Mouse (Mus musculus): ENCODE measurements around the gene Wwox. TPM values are rescaled to one million over a fixed set of nuclear protein-coding genes. Genes with fewer than 3 reads are reported as not detected.

Wwox gene
- polyA plus RNA-seq, 1 experiment from 2014 or later: 10.6 TPM

DNA sequence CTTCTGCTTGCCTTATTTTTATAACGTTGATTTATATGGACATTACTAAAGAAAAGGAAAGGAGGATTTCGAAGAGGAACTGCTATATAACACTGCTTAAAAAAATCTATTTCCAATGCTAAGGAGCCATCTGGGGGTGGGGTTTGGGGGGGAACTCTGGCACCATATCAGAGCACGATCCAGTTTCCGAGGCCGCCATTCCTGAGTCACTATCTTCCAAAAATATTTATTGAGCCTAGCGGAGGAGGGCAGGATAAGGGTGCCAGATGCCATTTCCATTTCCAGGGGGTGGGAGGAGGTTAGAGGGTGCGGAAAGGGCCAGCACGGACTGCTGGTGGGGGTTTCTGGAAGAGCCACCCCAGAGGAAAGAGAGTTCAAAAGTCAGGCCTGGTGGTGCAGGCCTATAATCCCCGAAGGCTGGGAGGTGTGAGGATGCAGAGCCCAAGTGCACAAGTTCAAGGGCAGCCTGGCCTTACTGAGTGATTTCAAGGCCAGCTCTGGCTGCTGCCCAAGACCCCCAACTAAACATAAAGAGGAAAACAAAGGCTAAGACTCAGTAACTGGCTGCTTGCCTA lies 658.6 kb downstream of the Wwox start:
- Histone ChIP-seq H3K4me3 (no peak overlapping the region), H3K4me1 (no peaks in the 10 kb centered on the region), H3K9me3 (replicated peaks) (no peaks in the 10 kb centered on the region), H3K36me3 (no peaks in the 10 kb centered on the region), H3K27ac (replicated peaks) (no peak overlapping the region), H3K27me3 (ENCODE audit: low read depth, poor library complexity, severe bottlenecking) (0 out of 2 replicates have a peak, but pooled peaks cover 7% of the 10 kb centered on the region)
- DNase-seq (ENCODE audit: low spot score): no peak
- 88% methylated on average over 9 of the region's 9 CpGs for WGBS

DNA sequence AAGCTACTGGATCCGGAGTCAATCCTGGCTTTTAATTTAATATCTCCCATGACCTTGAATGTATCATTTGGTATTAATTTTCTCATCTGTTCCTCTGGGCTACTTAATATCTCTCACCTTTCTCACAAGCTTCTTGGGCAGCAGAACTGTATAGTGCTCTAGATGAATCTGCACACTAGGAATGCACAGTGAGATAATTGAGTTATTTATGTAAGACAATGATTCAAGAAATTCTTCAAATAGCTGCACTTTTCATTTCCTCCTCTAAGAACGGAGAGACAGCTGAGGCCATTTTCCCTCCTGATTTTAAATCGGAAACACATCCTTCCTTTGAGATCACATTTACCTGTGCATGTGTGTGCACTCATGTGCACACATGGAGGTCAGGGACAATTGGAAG lies 669.9 kb downstream of the Wwox start:
- no peak overlapping the region for H3K27ac ChIP-seq (replicated peaks)

DNA sequence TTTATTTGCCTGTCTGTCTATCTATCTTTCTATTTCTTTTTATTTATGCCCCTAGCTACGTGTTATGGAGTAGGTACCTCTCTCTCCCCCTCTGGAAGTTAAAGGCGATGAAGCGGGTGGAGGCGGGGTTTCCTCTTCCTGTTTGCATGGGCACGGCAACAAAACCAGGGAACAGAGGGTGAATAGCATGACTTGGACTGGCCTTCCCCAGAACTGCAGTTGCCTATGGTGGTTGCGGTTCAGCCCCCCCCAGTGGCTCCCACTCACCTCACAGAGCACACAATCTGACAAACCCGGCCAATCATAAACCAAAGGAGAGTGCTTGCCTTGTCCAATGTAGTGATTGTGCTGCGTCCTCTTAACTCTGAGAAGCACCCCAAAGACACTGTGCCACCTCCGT lies 671.0 kb downstream of the Wwox start:
- Histone ChIP-seq H3K4me3 (no peak overlapping the region), H3K36me3 (no peaks in the 10 kb centered on the region), H3K27me3 (ENCODE audit: low read depth, poor library complexity, severe bottlenecking) (0 out of 2 replicates have a peak, but pooled peaks cover 5% of the 10 kb centered on the region), H3K4me1 (peaks cover 34% of the 10 kb centered on the region), H3K9me3 (replicated peaks) (no peaks in the 10 kb centered on the region), H3K27ac (replicated peaks) (no peak overlapping the region)
- no peak for DNase-seq (ENCODE audit: low spot score)
- 87% methylated on average over 9 of the region's 9 CpGs for WGBS

More for the DNA sequence above, 669.9 kb downstream of the Wwox start:
- Histone ChIP-seq H3K4me1 (peaks cover 32% of the 10 kb centered on the region), H3K4me3 (no peak overlapping the region), H3K9me3 (replicated peaks) (no peaks in the 10 kb centered on the region), H3K36me3 (no peaks in the 10 kb centered on the region), H3K27me3 (ENCODE audit: low read depth, poor library complexity, severe bottlenecking) (0 out of 2 replicates have a peak, but pooled peaks cover 5% of the 10 kb centered on the region)
- DNase-seq (ENCODE audit: low spot score): no peak
- 88% methylated on average over 3 of the region's 3 CpGs for WGBS

DNA sequence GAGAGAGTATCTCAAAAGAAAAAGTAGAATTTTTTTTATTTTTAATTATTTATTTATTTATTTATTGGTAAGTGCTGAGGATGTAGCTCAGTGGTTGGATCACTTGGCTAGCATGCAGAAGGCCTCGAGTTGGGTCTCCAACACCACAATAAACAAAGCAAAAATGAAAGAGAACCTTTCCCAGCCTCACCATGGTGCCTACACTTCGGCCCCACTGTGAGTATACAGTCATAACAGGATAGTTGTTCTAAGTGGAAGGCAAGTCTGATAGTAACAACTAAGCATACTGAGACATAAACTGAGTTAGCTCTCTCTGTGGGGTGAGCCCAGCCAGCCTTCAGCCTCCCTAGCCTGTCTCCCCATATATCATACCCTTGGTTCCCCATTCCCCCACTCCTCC lies 672.6 kb downstream of the Wwox start:
- no peaks in the 10 kb centered on the region for H3K36me3 ChIP-seq
- H3K4me1 ChIP-seq: peaks cover 19% of the 10 kb centered on the region
- H3K9me3 ChIP-seq (replicated peaks): no peaks in the 10 kb centered on the region
- H3K27ac ChIP-seq (replicated peaks): no peak overlapping the region
- 92% methylated on average over 2 of the region's 2 CpGs for WGBS
- no peaks in the 10 kb centered on the region for H3K27me3 ChIP-seq (ENCODE audit: low read depth, poor library complexity, severe bottlenecking)
- no peak for DNase-seq (ENCODE audit: low spot score)
- no peak overlapping the region for H3K4me3 ChIP-seq

DNA sequence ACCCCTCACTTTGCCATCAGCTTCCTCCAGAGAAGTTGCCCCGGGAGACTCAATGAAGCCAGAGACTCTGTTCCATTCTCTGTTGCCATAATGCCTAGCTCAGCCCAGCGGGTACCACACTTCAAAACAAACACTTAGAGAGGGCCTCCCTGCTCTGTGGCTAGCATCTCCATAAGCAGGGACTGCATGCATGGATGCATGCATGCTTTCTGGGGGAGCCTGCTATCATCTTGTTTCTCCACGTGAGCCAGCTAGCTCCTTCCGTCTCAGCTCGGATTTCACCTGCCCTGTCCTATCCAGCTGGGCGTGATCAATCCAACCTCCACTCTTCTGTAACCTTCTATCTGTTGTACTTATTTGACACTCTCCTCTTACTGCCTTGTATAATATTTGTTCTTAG lies 675.0 kb downstream of the Wwox start:
- no peaks in the 10 kb centered on the region for H3K9me3 ChIP-seq (replicated peaks)
- no peak overlapping the region for H3K4me3 ChIP-seq
- no peaks in the 10 kb centered on the region for H3K36me3 ChIP-seq
- DNase-seq (ENCODE audit: low spot score): no peak
- H3K27ac ChIP-seq (replicated peaks): no peak overlapping the region
- no peaks in the 10 kb centered on the region for H3K27me3 ChIP-seq (ENCODE audit: low read depth, poor library complexity, severe bottlenecking)
- WGBS: 42% methylated on average over 6 of the region's 6 CpGs
- H3K4me1 ChIP-seq: peaks cover 6% of the 10 kb centered on the region

DNA sequence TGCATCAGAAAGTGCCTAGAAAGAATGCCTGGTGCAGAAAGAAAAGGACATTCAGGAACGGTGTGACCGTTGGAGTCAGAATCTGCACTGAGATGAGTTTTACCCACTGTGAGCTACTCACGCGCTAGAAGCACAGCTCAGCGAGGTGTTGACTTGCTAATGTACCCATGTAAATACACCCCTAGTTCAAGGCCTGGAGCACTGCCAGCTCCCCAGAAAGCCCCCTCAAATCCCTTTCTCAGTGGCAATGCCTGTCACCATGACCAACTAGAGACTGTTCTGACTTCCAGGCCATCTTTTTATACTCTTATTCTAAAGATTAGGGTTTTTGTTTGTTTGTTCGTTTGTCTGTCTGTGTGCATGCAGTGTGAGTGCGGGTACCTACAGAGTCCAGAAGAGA lies 686.6 kb downstream of the Wwox start:
- H3K9me3 ChIP-seq (replicated peaks): no peaks in the 10 kb centered on the region
- no peak overlapping the region for H3K27ac ChIP-seq (replicated peaks)
- DNase-seq (ENCODE audit: low spot score): no peak
- 63% methylated on average over 7 of the region's 7 CpGs for WGBS
- peaks cover 6% of the 10 kb centered on the region; the same call in 1 of the 2 replicates for H3K4me1 ChIP-seq
- no peak overlapping the region for H3K4me3 ChIP-seq
- peaks cover 5% of the 10 kb centered on the region; the same call in 1 of the 2 replicates for H3K27me3 ChIP-seq (ENCODE audit: low read depth, poor library complexity, severe bottlenecking)
- H3K36me3 ChIP-seq: no peaks in the 10 kb centered on the region

DNA sequence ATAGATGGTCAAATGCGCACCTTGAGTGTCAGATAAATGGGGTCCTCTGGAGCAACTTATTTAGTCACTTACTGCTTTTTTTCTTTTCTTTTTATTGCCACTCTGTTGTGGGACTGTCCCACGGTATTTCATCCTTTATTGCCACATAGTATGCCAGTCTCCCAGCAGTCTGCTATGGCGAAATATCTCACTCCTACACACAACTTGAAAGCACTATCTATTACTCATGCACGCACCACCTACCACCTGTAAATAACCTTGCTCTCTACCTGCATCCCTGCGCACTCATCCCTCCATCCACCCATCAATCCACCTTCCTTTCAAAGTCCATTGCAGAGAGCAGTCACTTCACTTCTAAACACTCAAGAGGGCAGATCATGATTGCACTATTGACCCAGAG lies 687.2 kb downstream of the Wwox start:
- Histone ChIP-seq H3K27ac (replicated peaks) (no peak overlapping the region), H3K36me3 (no peaks in the 10 kb centered on the region), H3K4me3 (no peak overlapping the region), H3K4me1 (peaks cover 6% of the 10 kb centered on the region; the same call in 1 of the 2 replicates), H3K27me3 (ENCODE audit: low read depth, poor library complexity, severe bottlenecking) (peaks cover 9% of the 10 kb centered on the region; the same call in 1 of the 2 replicates), H3K9me3 (replicated peaks) (no peaks in the 10 kb centered on the region)
- WGBS: 92% methylated on average over 5 of the region's 5 CpGs
- DNase-seq (ENCODE audit: low spot score): no peak

DNA sequence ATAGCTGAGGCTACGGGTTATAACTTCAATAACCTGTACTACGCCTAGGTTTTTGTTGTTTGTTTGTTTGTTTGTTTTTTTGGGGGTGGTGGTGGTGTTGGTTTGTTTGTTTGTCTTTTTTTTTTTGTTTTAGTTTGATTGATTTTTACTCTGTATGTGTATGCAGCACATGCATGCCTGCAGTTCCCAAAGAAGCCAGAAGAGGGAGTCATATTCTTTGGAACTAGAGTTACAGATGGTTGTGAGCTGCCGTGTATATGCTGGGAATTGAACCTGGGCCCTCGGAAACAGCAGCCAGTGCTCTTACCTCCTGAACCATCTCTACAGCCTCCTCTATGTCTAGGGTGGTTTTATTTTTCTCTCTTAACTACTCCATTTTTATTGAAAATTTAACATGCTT lies 689.9 kb downstream of the Wwox start:
- H3K9me3 ChIP-seq (replicated peaks): no peaks in the 10 kb centered on the region
- H3K4me1 ChIP-seq: peaks cover 5% of the 10 kb centered on the region
- peaks cover 20% of the 10 kb centered on the region for H3K27me3 ChIP-seq (ENCODE audit: low read depth, poor library complexity, severe bottlenecking)
- no peaks in the 10 kb centered on the region for H3K36me3 ChIP-seq
- DNase-seq (ENCODE audit: low spot score): no peak
- no peak overlapping the region for H3K27ac ChIP-seq (replicated peaks)
- H3K4me3 ChIP-seq: no peak overlapping the region
- WGBS: 92% methylated on average over 4 of the region's 4 CpGs

DNA sequence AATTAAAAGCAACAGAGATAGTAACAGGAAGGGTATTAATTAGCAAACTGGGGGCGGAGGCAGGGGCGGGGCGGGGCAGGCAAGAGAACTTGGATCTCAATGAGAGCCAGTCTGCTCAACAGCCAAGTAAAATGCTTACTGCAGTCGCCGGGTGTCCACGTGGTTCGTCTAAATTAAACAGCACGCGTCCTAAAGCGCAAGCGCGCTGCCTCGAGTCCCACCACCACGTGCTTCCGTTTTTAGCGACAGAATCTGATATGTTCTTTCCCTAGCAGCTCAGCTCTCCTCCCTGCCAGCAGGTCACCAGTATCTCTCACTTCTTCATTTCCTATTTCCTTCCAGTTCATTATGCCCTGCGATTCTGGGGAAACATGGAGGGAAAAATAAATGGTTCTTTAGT lies 693.7 kb downstream of the Wwox start:
- H3K9me3 ChIP-seq (replicated peaks): no peaks in the 10 kb centered on the region
- H3K4me1 ChIP-seq: peaks cover 5% of the 10 kb centered on the region
- H3K27me3 ChIP-seq (ENCODE audit: low read depth, poor library complexity, severe bottlenecking): peaks cover 47% of the 10 kb centered on the region
- no peak for DNase-seq (ENCODE audit: low spot score)
- H3K27ac ChIP-seq (replicated peaks): no peak overlapping the region
- H3K4me3 ChIP-seq: no peak overlapping the region
- no peaks in the 10 kb centered on the region for H3K36me3 ChIP-seq
- 85% methylated on average over 17 of the region's 17 CpGs for WGBS

DNA sequence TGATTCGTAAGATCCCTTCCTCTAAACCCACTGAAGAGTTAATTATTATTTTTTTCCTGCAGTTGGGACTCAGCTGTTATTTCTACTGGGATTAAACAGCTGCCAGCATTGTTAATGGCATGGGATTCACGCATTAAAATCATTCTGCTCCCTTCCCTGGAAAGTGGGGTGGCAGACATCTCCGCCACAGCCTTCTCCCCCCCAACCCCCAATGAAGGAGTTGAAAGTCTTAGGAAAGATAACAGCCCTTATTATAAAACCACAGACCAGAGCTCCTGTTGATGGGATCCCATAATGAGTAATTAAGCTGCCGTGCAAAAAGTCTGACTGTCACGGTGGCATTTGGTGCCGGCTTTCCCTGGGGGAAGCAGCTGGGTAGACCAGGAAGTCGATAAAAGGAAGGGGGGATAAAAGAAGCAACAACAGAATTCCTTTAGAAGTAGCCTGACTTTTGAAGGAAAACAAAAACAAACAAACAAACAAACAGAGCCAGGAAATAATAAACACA lies 694.3 kb downstream of the Wwox start:
- no peaks in the 10 kb centered on the region for H3K9me3 ChIP-seq (replicated peaks)
- peaks cover 5% of the 10 kb centered on the region for H3K4me1 ChIP-seq
- H3K36me3 ChIP-seq: no peaks in the 10 kb centered on the region
- H3K27me3 ChIP-seq (ENCODE audit: low read depth, poor library complexity, severe bottlenecking): peaks cover 53% of the 10 kb centered on the region
- H3K27ac ChIP-seq (replicated peaks): no peak overlapping the region
- 70% methylated on average over 7 of the region's 7 CpGs for WGBS
- DNase-seq (ENCODE audit: low spot score): no peak
- no peak overlapping the region for H3K4me3 ChIP-seq

DNA sequence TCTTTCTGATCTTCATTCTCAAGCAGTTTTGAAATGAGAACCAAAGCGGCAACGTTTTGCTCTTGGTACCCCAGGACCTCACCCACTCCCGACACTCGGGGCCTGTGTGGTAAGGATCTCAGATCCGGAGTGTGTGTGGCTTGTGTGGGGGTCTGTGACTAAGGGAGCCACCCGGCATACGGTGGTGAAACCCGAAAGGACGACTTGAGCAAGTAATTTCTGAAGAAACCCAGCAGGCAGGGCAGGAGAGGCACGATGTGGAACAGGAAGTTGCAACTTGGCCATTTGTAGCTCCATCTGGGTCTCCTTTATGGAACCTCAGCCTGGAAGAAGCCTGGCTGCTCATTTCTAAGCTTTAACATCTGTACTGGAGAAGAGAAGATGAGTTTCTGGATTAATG lies 697.4 kb downstream of the Wwox start:
- peaks cover 16% of the 10 kb centered on the region for H3K4me1 ChIP-seq
- peaks cover 72% of the 10 kb centered on the region for H3K27me3 ChIP-seq (ENCODE audit: low read depth, poor library complexity, severe bottlenecking)
- WGBS: 86% methylated on average over 10 of the region's 10 CpGs
- no peak overlapping the region for H3K27ac ChIP-seq (replicated peaks)
- no peaks in the 10 kb centered on the region for H3K9me3 ChIP-seq (replicated peaks)
- H3K36me3 ChIP-seq: no peaks in the 10 kb centered on the region
- DNase-seq (ENCODE audit: low spot score): no peak
- no peak overlapping the region for H3K4me3 ChIP-seq

DNA sequence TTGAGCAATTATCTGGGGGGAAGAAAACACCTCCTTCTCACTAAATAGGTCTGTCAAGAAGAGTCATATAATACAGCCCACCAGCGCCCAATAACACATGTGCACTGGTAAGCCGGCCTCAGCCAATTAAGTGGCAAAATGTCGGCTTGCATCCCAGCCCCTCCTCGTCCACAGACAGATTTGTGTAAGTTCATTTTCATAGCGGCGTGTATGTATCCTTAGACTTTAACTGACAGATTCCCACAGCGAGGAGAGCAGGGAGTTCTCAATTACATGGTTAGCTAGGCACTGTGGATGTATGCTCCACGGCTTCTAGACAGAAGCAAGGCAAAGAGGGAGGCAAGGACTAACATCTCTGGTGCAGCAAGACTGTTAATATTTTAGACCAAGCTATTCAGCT lies 702.2 kb downstream of the Wwox start:
- 76% methylated on average over 8 of the region's 8 CpGs for WGBS
- Histone ChIP-seq H3K9me3 (replicated peaks) (no peaks in the 10 kb centered on the region), H3K36me3 (no peaks in the 10 kb centered on the region), H3K4me3 (no peak overlapping the region), H3K4me1 (peaks cover 46% of the 10 kb centered on the region), H3K27ac (replicated peaks) (no peak overlapping the region), H3K27me3 (ENCODE audit: low read depth, poor library complexity, severe bottlenecking) (peaks cover 91% of the 10 kb centered on the region)
- DNase-seq (ENCODE audit: low spot score): no peak

DNA sequence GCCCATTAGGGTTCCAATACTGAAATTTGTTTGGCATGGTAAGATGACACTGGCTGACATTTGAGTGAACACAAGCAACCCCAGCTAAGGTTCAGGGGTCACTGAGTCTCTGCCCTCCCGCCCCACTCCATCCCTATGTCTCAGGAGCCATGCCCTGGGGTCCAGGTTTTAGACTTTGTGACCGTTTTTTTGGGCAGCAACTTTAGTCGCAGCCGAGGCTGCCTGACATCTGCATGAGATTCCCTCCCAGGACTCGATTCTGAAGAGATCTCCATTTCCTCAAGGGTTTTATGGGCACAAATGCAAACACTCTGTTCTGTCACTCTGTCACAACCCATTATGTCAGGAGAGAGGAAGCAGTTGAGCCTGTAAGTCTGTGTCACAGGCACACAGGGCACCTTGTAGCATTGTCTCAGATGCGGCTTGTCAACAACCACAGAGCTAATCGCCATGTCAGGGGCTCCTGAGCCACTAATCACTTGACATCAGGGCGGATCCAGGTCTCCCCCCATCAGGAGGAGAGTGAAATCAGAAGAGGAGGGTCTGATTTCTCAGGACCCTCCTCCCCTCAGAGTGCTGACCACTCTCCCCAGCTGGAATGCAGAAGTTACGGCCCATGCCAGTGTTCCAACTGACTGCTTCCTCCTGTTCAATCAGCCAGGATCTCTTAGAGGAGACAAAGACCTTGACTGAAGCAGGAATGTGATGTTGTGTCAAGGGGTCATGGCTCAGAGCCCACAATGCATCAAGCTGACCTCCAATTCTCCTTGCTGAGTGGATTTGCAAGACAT lies 704.3 kb downstream of the Wwox start:
- Histone ChIP-seq H3K27ac (replicated peaks) (no peak overlapping the region; the same call in 1 of the 2 replicates), H3K9me3 (replicated peaks) (no peaks in the 10 kb centered on the region), H3K4me1 (peaks cover 56% of the 10 kb centered on the region), H3K27me3 (ENCODE audit: low read depth, poor library complexity, severe bottlenecking) (peaks cover 94% of the 10 kb centered on the region), H3K36me3 (no peaks in the 10 kb centered on the region), H3K4me3 (no peak overlapping the region)
- 24% methylated on average over 9 of the region's 9 CpGs for WGBS
- DNase-seq (ENCODE audit: low spot score): peak; percentile 67

All from midbrain, embryonic 10.5 days (tissue).